Mouse (Mus musculus): ENCODE measurements around the gene Arl15.

GRCm38 (mm10) chr13:113867736-113868135 lies 73.4 kb downstream of the Arl15 start:
- TF ChIP-seq GATA1 (IDR thresholded peaks at IDR 0.05; ENCODE audit: borderline replicate concordance, low read length), result no peak
- TF ChIP-seq FLI1 (IDR thresholded peaks at IDR 0.05; ENCODE audit: low read length), result no peak
